Comparison of ENCODE assay signal across 17 mouse cellular contexts in genomic region chr17:25944366-25945163, GRCm38 (mm10). TPM values are rescaled to one million over a fixed set of nuclear protein-coding genes. Genes with fewer than 3 reads are reported as not detected.
DNase-seq lines count a peak whose midpoint lies in the region; ATAC-seq and TF ChIP-seq lines count a peak whose summit lies in the region.
"Had no signal": no experiment of that assay in that cellular context is flagged by ENCODE, and none has a peak within 500 bp of the region (broad histone marks: within the 10 kb centered on the region; RNA-seq: fewer than 3 reads in every experiment).

Pigq (minus strand) TSS chr17:25944936.
Nhlrc4 (minus strand) TSS chr17:25944961.

- H3K9me3 ChIP-seq in heart, embryonic 11.5 days (replicated peaks; ENCODE audit: control insufficient read depth, low read length): no peaks in the 10 kb centered on the region
- no peaks in the 10 kb centered on the region for H3K9me3 ChIP-seq in midbrain, embryonic 10.5 days (replicated peaks)
- no peaks in the 10 kb centered on the region for H3K9me3 ChIP-seq in midbrain, embryonic 14.5 days (ENCODE audit: control insufficient read depth, low read length)
- H3K9me3 ChIP-seq in liver, postnatal 0 days (ENCODE audit: low read length): no peaks in the 10 kb centered on the region
- H3K9me3 ChIP-seq: forebrain, embryonic 15.5 days had no signal

- DNase-seq in heart, adult 11 months: no peak
- DNase-seq in midbrain, embryonic 10.5 days (ENCODE audit: low spot score): no peak
- no peak for DNase-seq in midbrain, embryonic 14.5 days
- no peak for DNase-seq in liver, postnatal 0 days
- no peak for DNase-seq in right cerebral cortex, postnatal 10 days (ENCODE audit: low spot score in 2 of 2)
- DNase-seq in adrenal gland, adult (ENCODE audit: inconsistent age in 2 of 2, low spot score in 1 of 2): no peak
- DNase-seq: adrenal gland, postnatal 14 days; embryo, embryonic 11 days; gastrocnemius, postnatal 25 days; layer of hippocampus, postnatal 36 days; thymus, postnatal 25 days had no signal

- peak; percentile 46; the same call in 1 of the 2 replicates for ATAC-seq in heart, embryonic 11.5 days (replicated peaks; ENCODE audit: insufficient number of reproducible peaks, low FRiP score, low TSS enrichment)
- no peak for ATAC-seq in midbrain, embryonic 14.5 days (ENCODE audit: low FRiP score, low TSS enrichment)
- peak; percentile 36; the same call in 1 of the 2 replicates for ATAC-seq in erythroblast, adult 5-6 weeks (replicated peaks; ENCODE audit: low FRiP score, poor library complexity, severe bottlenecking)
- peak; percentile 20 for ATAC-seq in liver, postnatal 0 days
- ATAC-seq: forebrain, embryonic 15.5 days had no signal

- H3K27me3 ChIP-seq in heart, embryonic 11.5 days (ENCODE audit: control insufficient read depth, insufficient read depth, low read length): no peaks in the 10 kb centered on the region
- H3K27me3 ChIP-seq in midbrain, embryonic 10.5 days (ENCODE audit: low read depth, poor library complexity, severe bottlenecking): peaks cover 11% of the 10 kb centered on the region
- no peaks in the 10 kb centered on the region; the same call in 1 of the 2 replicates for H3K27me3 ChIP-seq in midbrain, embryonic 14.5 days (ENCODE audit: control insufficient read depth, insufficient read depth, low read length)
- 0 out of 2 replicates have a peak, but pooled peaks cover under 1% of the 10 kb centered on the region for H3K27me3 ChIP-seq in liver, postnatal 0 days (ENCODE audit: insufficient read depth, low read length)
- H3K27me3 ChIP-seq: forebrain, embryonic 15.5 days had no signal

- peak; percentile 18; the same call in 1 of the 2 replicates for TF ChIP-seq EP300 in liver, postnatal 0 days (IDR thresholded peaks at IDR 0.05; ENCODE audit: low read depth)

- no peak within 1 kb of the TSS for H3K4me3 ChIP-seq in heart, embryonic 11.5 days (ENCODE audit: low read depth, low read length)
- no peak within 1 kb of the TSS for H3K4me3 ChIP-seq in midbrain, embryonic 10.5 days
- H3K4me3 ChIP-seq in midbrain, embryonic 14.5 days (replicated peaks; ENCODE audit: low read depth, low read length): no peak within 1 kb of the TSS
- H3K4me3 ChIP-seq in liver, postnatal 0 days (ENCODE audit: low read depth, low read length): peak within 1 kb of the TSS; percentile 79; the same call in 1 of the 2 replicates
- H3K4me3 ChIP-seq: forebrain, embryonic 15.5 days had no signal

- H3K9ac ChIP-seq in heart, embryonic 11.5 days (ENCODE audit: low read depth, low read length): no peak within 1 kb of the TSS
- H3K9ac ChIP-seq in midbrain, embryonic 14.5 days (replicated peaks; ENCODE audit: low read length): no peak within 1 kb of the TSS
- peak within 1 kb of the TSS; percentile 68 for H3K9ac ChIP-seq in liver, postnatal 0 days (replicated peaks)
- H3K9ac ChIP-seq: forebrain, embryonic 15.5 days had no signal

- H3K4me1 ChIP-seq in heart, embryonic 11.5 days (ENCODE audit: control insufficient read depth, insufficient read depth, low read length): peaks cover 9% of the 10 kb centered on the region
- H3K4me1 ChIP-seq in midbrain, embryonic 10.5 days: peaks cover 61% of the 10 kb centered on the region
- H3K4me1 ChIP-seq in midbrain, embryonic 14.5 days (ENCODE audit: control insufficient read depth, insufficient read depth, low read length): peaks cover 13% of the 10 kb centered on the region
- H3K4me1 ChIP-seq in liver, postnatal 0 days (ENCODE audit: insufficient read depth): peaks cover 50% of the 10 kb centered on the region

- TF ChIP-seq CTCF in liver, postnatal 0 days (IDR thresholded peaks at IDR 0.05; ENCODE audit: low read depth): no peak

- WGBS in heart, embryonic 11.5 days (ENCODE audit: insufficient replicate concordance): 45% methylated on average over 6 of the region's 6 CpGs
- 52% methylated on average over 6 of the region's 6 CpGs for WGBS in midbrain, embryonic 10.5 days
- WGBS in midbrain, embryonic 14.5 days: 47% methylated on average over 6 of the region's 6 CpGs
- WGBS in liver, postnatal 0 days (ENCODE audit: insufficient replicate concordance): 35% methylated on average over 6 of the region's 6 CpGs

- peak within 1 kb of the TSS; percentile 85 for H3K27ac ChIP-seq in heart, embryonic 11.5 days (ENCODE audit: low read depth, low read length)
- peak within 1 kb of the TSS; percentile 52 for H3K27ac ChIP-seq in midbrain, embryonic 10.5 days (replicated peaks)
- no peak within 1 kb of the TSS for H3K27ac ChIP-seq in midbrain, embryonic 14.5 days (replicated peaks; ENCODE audit: low read depth, low read length)
- H3K27ac ChIP-seq in liver, postnatal 0 days (ENCODE audit: low read depth): peak within 1 kb of the TSS; percentile 87
- H3K27ac ChIP-seq: forebrain, embryonic 15.5 days had no signal

- H3K36me3 ChIP-seq in heart, embryonic 11.5 days (ENCODE audit: control insufficient read depth, insufficient read depth, low read length): no peaks in the 10 kb centered on the region
- H3K36me3 ChIP-seq in midbrain, embryonic 10.5 days: no peaks in the 10 kb centered on the region
- H3K36me3 ChIP-seq in midbrain, embryonic 14.5 days (ENCODE audit: control insufficient read depth, insufficient read depth, low read length): no peaks in the 10 kb centered on the region
- peaks cover 12% of the 10 kb centered on the region for H3K36me3 ChIP-seq in liver, postnatal 0 days (replicated peaks; ENCODE audit: insufficient read depth, low read length)
- H3K36me3 ChIP-seq: forebrain, embryonic 15.5 days had no signal

- H3K4me2 ChIP-seq in heart, embryonic 11.5 days: peak within 1 kb of the TSS; percentile 43
- H3K4me2 ChIP-seq in midbrain, embryonic 14.5 days (ENCODE audit: low read length): no peak within 1 kb of the TSS
- H3K4me2 ChIP-seq in liver, postnatal 0 days (ENCODE audit: low read depth, low read length): peak within 1 kb of the TSS; percentile 78
- H3K4me2 ChIP-seq: forebrain, embryonic 15.5 days had no signal

RNA-seq across cellular contexts. Expression of gene Pigq, which starts in this region (rescaled TPM):
- 71.2 and 77.1 TPM in 2 replicates for polyA plus RNA-seq in heart, embryonic 11.5 days (2014; fragmentation: Nextera tagmentation; extraction: Ambion mirVana)
- 64.8 and 67.8 TPM in 2 replicates for polyA plus RNA-seq in midbrain, embryonic 10.5 days (2016; fragmentation: Nextera tagmentation; extraction: Ambion mirVana)
- polyA plus RNA-seq in midbrain, embryonic 14.5 days (2014; fragmentation: Nextera tagmentation; extraction: Ambion mirVana): 53.6 and 57.9 TPM in 2 replicates
- total RNA-seq in erythroblast, adult 5-6 weeks (2015; ENCODE audit: low replicate concordance): 1,336 and 1,664 TPM in 2 replicates
- 1,480 and 1,728 TPM in 2 replicates for total RNA-seq in erythroblast, adult 5-6 weeks (2017; ENCODE audit: low replicate concordance)
- 56.0 and 58.7 TPM in 2 replicates for polyA plus RNA-seq in liver, postnatal 0 days (2015; fragmentation: Nextera tagmentation; extraction: Ambion mirVana)

RNA-seq across cellular contexts. Expression of gene Nhlrc4, which starts in this region (rescaled TPM):
- polyA plus RNA-seq in heart, embryonic 11.5 days (2014; fragmentation: Nextera tagmentation; extraction: Ambion mirVana): 0.34 and 0.42 TPM in 2 replicates
- 0.34 TPM in 1 of 2 replicates, not detected in the other for polyA plus RNA-seq in midbrain, embryonic 10.5 days (2016; fragmentation: Nextera tagmentation; extraction: Ambion mirVana)
- polyA plus RNA-seq in midbrain, embryonic 14.5 days (2014; fragmentation: Nextera tagmentation; extraction: Ambion mirVana): 0.16 and 0.32 TPM in 2 replicates
- total RNA-seq in erythroblast, adult 5-6 weeks (2015; ENCODE audit: low replicate concordance): 49.2 and 66.7 TPM in 2 replicates
- 40.7 and 62.0 TPM in 2 replicates for total RNA-seq in erythroblast, adult 5-6 weeks (2017; ENCODE audit: low replicate concordance)
- 2.0 and 3.8 TPM in 2 replicates for polyA plus RNA-seq in liver, postnatal 0 days (2015; fragmentation: Nextera tagmentation; extraction: Ambion mirVana)
- total RNA-seq: gastrocnemius, postnatal 25 days; hematopoietic stem cell, adult 5-6 weeks; megakaryocyte, adult 5-6 weeks had no signal
- polyA plus RNA-seq: forebrain, embryonic 15.5 days; small intestine, adult 2 months had no signal
